Mouse (Mus musculus): ENCODE measurements around the gene Recql5. TPM values are rescaled to one million over a fixed set of nuclear protein-coding genes. Genes with fewer than 3 reads are reported as not detected.
A peak's percentile ranks its signal among the peaks of the same experiment; 100 is the strongest.

Gene Recql5
- polyA plus RNA-seq, 1 experiment from 2014 or later, result 9.6 TPM

DNA sequence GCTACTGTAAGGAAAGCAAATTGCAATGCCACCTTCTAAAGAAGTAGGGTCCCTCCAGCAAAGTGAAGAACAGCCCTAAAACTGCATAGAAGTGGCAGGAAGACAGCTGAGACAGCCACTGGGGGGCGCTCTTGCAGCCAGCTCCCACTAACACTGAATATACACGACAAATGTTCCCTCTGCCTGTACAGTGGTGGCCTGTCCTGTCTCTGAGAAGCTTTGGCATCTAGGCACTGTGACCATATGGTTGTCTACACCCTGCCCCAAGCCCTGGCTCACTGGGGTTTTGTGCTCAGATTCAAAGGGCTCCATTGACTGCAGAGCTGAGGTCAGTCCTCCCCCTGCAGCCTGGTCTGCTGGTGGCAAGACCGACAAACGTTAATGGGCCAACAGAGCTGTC is 34.4 kb downstream of the Recql5 start:
- Histone ChIP-seq H3K27ac (replicated peaks in 1 of 2; ENCODE audit: control insufficient read depth in 1 of 2, insufficient read depth in 1 of 2, low read depth in 2 of 2, low read length in 2 of 2) (peak overlapping the region; percentile 40 to 99; a peak in 3 of 4 replicates), H3K4me2 (ENCODE audit: low read length) (no peak overlapping the region), H3K4me3 (ENCODE audit: control insufficient read depth in 1 of 2, insufficient read depth in 1 of 2, low read depth in 1 of 2, low read length in 2 of 2) (no peak overlapping the region), H3K27me3 (ENCODE audit: control insufficient read depth, insufficient read depth, low read length) (no peaks in the 10 kb centered on the region), H3K9ac (ENCODE audit: low read length) (no peak overlapping the region; the same call in 1 of the 2 replicates), H3K36me3 (ENCODE audit: control insufficient read depth, insufficient read depth, low read length) (peaks cover 14% of the 10 kb centered on the region), H3K9me3 (ENCODE audit: control insufficient read depth, low read length) (no peaks in the 10 kb centered on the region), H3K4me1 (ENCODE audit: control insufficient read depth in 2 of 2, insufficient read depth in 2 of 2, low read length in 2 of 2) (peaks cover 47 to 55% of the 10 kb centered on the region in 2 experiments)
- 15% methylated on average over 4 of the region's 4 CpGs for WGBS
- ATAC-seq (ENCODE audit: insufficient number of reproducible peaks, insufficient read depth, low FRiP score, low read depth), result no peak

DNA sequence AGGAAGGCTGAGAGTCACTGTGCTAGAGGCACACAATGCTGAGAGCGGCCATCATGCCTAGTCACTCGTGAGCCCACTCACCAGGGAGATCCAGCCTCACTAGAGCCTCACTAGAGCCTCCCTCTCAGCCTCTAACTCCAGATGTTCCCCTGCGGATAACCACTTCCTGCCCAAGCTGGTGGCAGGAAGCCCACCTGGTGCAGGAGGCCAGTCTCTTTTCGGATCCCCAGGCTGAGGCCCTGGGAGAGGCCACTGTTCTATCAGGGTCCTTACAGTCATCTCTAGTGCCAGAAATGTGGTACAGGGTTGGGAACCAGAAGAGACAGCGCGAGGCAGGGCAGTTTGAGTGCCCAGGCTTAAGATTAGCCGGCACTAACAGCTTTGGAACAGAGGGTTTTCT is 34.8 kb downstream of the Recql5 start:
- no peaks in the 10 kb centered on the region for H3K9me3 ChIP-seq (ENCODE audit: control insufficient read depth, low read length)
- WGBS, result 70% methylated on average over 7 of the region's 7 CpGs
- H3K9ac ChIP-seq (ENCODE audit: low read length), result no peak overlapping the region; the same call in 1 of the 2 replicates
- H3K4me2 ChIP-seq (ENCODE audit: low read length), result no peak overlapping the region
- ATAC-seq (ENCODE audit: insufficient number of reproducible peaks, insufficient read depth, low FRiP score, low read depth), result no peak
- peaks cover 19% of the 10 kb centered on the region for H3K36me3 ChIP-seq (ENCODE audit: control insufficient read depth, insufficient read depth, low read length)
- H3K4me1 ChIP-seq (ENCODE audit: control insufficient read depth in 2 of 2, insufficient read depth in 2 of 2, low read length in 2 of 2), result peaks cover 43 to 50% of the 10 kb centered on the region in 2 experiments
- H3K27ac ChIP-seq (replicated peaks in 1 of 2; ENCODE audit: control insufficient read depth in 1 of 2, insufficient read depth in 1 of 2, low read depth in 2 of 2, low read length in 2 of 2), result peak overlapping the region in 1 of 2 experiments; percentile 99; a peak in 2 of 4 replicates
- H3K27me3 ChIP-seq (ENCODE audit: control insufficient read depth, insufficient read depth, low read length), result no peaks in the 10 kb centered on the region
- H3K4me3 ChIP-seq (ENCODE audit: control insufficient read depth in 1 of 2, insufficient read depth in 1 of 2, low read depth in 1 of 2, low read length in 2 of 2), result no peak overlapping the region

DNA sequence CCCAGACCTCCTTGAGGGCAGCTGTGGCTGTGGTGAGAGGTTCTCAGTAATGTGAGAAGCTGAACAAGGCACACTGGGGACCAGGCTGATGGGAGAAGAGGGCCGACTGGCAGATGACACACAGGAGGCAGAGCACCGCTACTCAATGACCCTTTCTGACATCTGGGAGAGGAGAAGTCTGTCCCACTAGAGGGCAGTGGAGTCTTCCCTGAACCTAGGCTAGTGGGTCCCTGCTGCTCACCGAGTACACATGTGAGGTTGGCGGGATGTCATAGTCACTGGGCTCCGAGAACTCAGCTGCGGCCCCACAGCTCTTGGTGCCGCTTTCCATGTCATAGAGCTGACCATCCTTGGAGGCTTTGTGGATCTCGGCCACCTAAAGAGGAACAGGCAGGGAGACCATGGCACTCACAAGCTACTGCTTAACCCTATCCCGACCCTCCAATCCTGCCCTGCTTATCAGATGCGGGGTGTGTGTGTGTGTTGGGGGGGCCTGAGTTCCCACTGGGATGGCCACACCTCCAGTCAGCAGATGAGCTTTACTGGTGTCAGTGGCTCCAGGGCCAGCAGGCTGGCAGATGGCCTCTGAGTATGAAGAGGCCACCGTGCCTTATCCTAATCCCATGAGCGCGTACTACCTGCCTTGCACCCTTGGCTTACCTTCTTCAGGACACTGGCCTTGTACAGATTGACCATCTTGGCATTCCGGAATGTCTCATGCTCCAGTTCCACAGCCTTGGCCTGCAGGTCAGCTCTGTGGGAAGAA is 38.3 kb downstream of the Recql5 start:
- Histone ChIP-seq H3K27ac (replicated peaks in 1 of 2; ENCODE audit: control insufficient read depth in 1 of 2, insufficient read depth in 1 of 2, low read depth in 2 of 2, low read length in 2 of 2) (no peak overlapping the region), H3K4me2 (ENCODE audit: low read length) (no peak overlapping the region), H3K27me3 (ENCODE audit: control insufficient read depth, insufficient read depth, low read length) (no peaks in the 10 kb centered on the region), H3K4me1 (ENCODE audit: control insufficient read depth in 2 of 2, insufficient read depth in 2 of 2, low read length in 2 of 2) (peaks cover 12 to 15% of the 10 kb centered on the region in 2 experiments), H3K4me3 (ENCODE audit: control insufficient read depth in 1 of 2, insufficient read depth in 1 of 2, low read depth in 1 of 2, low read length in 2 of 2) (no peak overlapping the region), H3K36me3 (ENCODE audit: control insufficient read depth, insufficient read depth, low read length) (peaks cover 29% of the 10 kb centered on the region), H3K9ac (ENCODE audit: low read length) (no peak overlapping the region), H3K9me3 (ENCODE audit: control insufficient read depth, low read length) (no peaks in the 10 kb centered on the region)
- 60% methylated on average over 14 of the region's 14 CpGs for WGBS
- ATAC-seq (ENCODE audit: insufficient number of reproducible peaks, insufficient read depth, low FRiP score, low read depth), result no peak

DNA sequence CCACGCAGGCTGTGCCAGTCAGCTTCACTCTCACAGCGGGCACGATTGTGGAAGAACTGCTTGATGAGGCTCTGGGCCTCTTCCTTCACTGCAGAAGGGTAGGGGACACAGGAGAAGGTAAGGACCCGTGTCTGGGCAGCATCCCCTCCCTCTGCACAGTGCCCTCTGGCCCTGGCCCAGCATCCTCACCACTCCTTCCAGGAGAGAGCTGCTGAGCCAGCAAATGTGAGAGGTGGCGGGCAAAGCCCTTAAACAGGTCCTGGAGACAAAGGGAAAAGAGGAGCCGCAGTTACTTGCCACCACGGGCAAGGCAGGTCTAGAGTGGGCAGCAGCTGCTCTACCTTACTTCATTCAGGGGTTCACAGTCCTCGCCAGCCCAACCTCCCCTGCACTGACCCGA is 40.2 kb downstream of the Recql5 start:
- H3K27me3 ChIP-seq (ENCODE audit: control insufficient read depth, insufficient read depth, low read length), result no peaks in the 10 kb centered on the region
- no peaks in the 10 kb centered on the region for H3K4me1 ChIP-seq (ENCODE audit: control insufficient read depth in 2 of 2, insufficient read depth in 2 of 2, low read length in 2 of 2)
- no peak overlapping the region for H3K4me2 ChIP-seq (ENCODE audit: low read length)
- no peak overlapping the region for H3K9ac ChIP-seq (ENCODE audit: low read length)
- no peak overlapping the region for H3K27ac ChIP-seq (replicated peaks in 1 of 2; ENCODE audit: control insufficient read depth in 1 of 2, insufficient read depth in 1 of 2, low read depth in 2 of 2, low read length in 2 of 2)
- H3K9me3 ChIP-seq (ENCODE audit: control insufficient read depth, low read length), result no peaks in the 10 kb centered on the region
- ATAC-seq (ENCODE audit: insufficient number of reproducible peaks, insufficient read depth, low FRiP score, low read depth), result no peak
- H3K4me3 ChIP-seq (ENCODE audit: control insufficient read depth in 1 of 2, insufficient read depth in 1 of 2, low read depth in 1 of 2, low read length in 2 of 2), result no peak overlapping the region
- 85% methylated on average over 9 of the region's 9 CpGs for whole genome bisulfite sequencing
- peaks cover 29% of the 10 kb centered on the region for H3K36me3 ChIP-seq (ENCODE audit: control insufficient read depth, insufficient read depth, low read length)

DNA sequence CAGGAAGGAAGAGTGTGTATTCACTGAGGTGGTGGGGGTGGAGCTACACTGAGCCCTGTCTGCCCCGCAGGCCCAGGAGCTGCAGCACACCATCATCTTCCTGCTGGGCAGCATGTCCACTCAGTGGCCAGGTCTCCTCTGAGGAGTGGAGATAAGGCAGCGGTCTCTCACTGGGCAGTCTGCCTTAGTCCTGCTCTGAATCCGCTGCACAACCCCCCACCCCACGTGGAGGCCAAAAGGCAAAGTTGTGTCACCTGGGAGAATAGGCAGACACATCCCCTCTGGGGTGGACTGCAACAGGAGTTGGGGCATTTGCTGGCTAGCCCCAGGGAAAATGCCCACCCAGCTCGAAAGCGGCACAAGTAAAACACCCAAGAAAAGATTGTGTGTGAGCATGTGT is 41.1 kb downstream of the Recql5 start:
- no peak overlapping the region for H3K27ac ChIP-seq (replicated peaks in 1 of 2; ENCODE audit: control insufficient read depth in 1 of 2, insufficient read depth in 1 of 2, low read depth in 2 of 2, low read length in 2 of 2)
- WGBS, result 33% methylated on average over 6 of the region's 6 CpGs
- no peak overlapping the region for H3K9ac ChIP-seq (ENCODE audit: low read length)
- no peak overlapping the region for H3K4me3 ChIP-seq (ENCODE audit: control insufficient read depth in 1 of 2, insufficient read depth in 1 of 2, low read depth in 1 of 2, low read length in 2 of 2)
- H3K4me2 ChIP-seq (ENCODE audit: low read length), result no peak overlapping the region
- no peak for ATAC-seq (ENCODE audit: insufficient number of reproducible peaks, insufficient read depth, low FRiP score, low read depth)
- H3K36me3 ChIP-seq (ENCODE audit: control insufficient read depth, insufficient read depth, low read length), result peaks cover 29% of the 10 kb centered on the region
- H3K9me3 ChIP-seq (ENCODE audit: control insufficient read depth, low read length), result no peaks in the 10 kb centered on the region
- H3K4me1 ChIP-seq (ENCODE audit: control insufficient read depth in 2 of 2, insufficient read depth in 2 of 2, low read length in 2 of 2), result peaks cover 2 to 5% of the 10 kb centered on the region in 2 experiments; a peak in 2 of 4 replicates
- no peaks in the 10 kb centered on the region for H3K27me3 ChIP-seq (ENCODE audit: control insufficient read depth, insufficient read depth, low read length)

DNA sequence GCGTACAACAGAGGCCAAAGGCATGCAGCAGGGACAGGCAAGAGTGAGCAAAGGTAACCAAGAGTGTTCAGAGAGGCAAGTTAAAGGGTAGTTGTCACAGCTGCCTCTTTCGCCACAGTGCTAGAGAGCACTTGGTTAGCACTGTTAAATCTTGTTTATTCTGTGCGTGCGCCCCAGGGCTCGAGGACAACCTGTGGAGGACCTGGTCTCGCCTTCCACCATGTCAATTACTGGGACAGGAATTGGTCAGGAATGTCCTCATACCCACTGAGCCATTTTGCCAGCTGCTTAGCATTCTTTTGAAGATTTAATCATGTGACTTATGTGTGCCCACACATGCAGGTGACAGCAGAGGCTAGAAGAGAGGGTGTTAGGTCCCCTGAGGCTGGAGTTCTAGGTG is 44.1 kb downstream of the Recql5 start:
- Histone ChIP-seq H3K4me1 (ENCODE audit: control insufficient read depth in 2 of 2, insufficient read depth in 2 of 2, low read length in 2 of 2) (peaks cover 2 to 5% of the 10 kb centered on the region in 2 experiments; a peak in 2 of 4 replicates), H3K27me3 (ENCODE audit: control insufficient read depth, insufficient read depth, low read length) (no peaks in the 10 kb centered on the region), H3K27ac (replicated peaks in 1 of 2; ENCODE audit: control insufficient read depth in 1 of 2, insufficient read depth in 1 of 2, low read depth in 2 of 2, low read length in 2 of 2) (no peak overlapping the region), H3K9ac (ENCODE audit: low read length) (no peak overlapping the region), H3K4me3 (ENCODE audit: control insufficient read depth in 1 of 2, insufficient read depth in 1 of 2, low read depth in 1 of 2, low read length in 2 of 2) (no peak overlapping the region), H3K9me3 (ENCODE audit: control insufficient read depth, low read length) (no peaks in the 10 kb centered on the region), H3K4me2 (ENCODE audit: low read length) (no peak overlapping the region), H3K36me3 (ENCODE audit: control insufficient read depth, insufficient read depth, low read length) (peaks cover 18% of the 10 kb centered on the region)
- no peak for ATAC-seq (ENCODE audit: insufficient number of reproducible peaks, insufficient read depth, low FRiP score, low read depth)
- WGBS, result 74% methylated on average over 6 of the region's 6 CpGs

DNA sequence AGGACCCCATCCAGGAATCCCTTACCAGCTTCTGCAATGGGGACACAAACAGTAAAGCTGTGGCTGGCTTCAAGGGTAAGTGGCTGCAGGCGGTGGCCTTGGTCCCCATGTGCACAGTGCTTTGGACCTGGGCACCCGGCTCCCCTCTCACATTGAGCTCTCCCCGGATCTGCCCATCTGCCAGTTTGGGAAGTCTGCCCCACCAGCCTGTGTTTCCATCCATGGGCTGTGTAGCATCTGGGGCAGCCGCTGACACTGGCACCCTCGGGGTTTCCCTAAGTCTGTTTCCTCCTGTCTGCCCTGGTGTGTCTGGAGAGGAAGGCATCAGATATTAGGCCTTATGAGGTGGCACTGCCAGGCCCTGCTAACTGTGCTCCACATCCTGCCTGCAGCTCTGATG is 45.3 kb downstream of the Recql5 start:
- Histone ChIP-seq H3K9me3 (ENCODE audit: control insufficient read depth, low read length) (no peaks in the 10 kb centered on the region), H3K9ac (ENCODE audit: low read length) (no peak overlapping the region), H3K27ac (replicated peaks in 1 of 2; ENCODE audit: control insufficient read depth in 1 of 2, insufficient read depth in 1 of 2, low read depth in 2 of 2, low read length in 2 of 2) (no peak overlapping the region), H3K36me3 (ENCODE audit: control insufficient read depth, insufficient read depth, low read length) (peaks cover 6% of the 10 kb centered on the region; the same call in 1 of the 2 replicates), H3K4me2 (ENCODE audit: low read length) (no peak overlapping the region), H3K4me3 (ENCODE audit: control insufficient read depth in 1 of 2, insufficient read depth in 1 of 2, low read depth in 1 of 2, low read length in 2 of 2) (no peak overlapping the region), H3K27me3 (ENCODE audit: control insufficient read depth, insufficient read depth, low read length) (peaks cover 3% of the 10 kb centered on the region), H3K4me1 (ENCODE audit: control insufficient read depth in 2 of 2, insufficient read depth in 2 of 2, low read length in 2 of 2) (peaks cover 2 to 5% of the 10 kb centered on the region in 2 experiments; a peak in 2 of 4 replicates)
- no peak for ATAC-seq (ENCODE audit: insufficient number of reproducible peaks, insufficient read depth, low FRiP score, low read depth)
- 91% methylated on average over 5 of the region's 5 CpGs for WGBS

Measured in heart, embryonic 14.5 days (tissue).